8 mouse cellular contexts compared by ENCODE assay signal in genomic region chr3:152761116-152761515, GRCm38 (mm10). TPM values are rescaled to one million over a fixed set of nuclear protein-coding genes. Genes with fewer than 3 reads are reported as not detected.
DNase-seq lines count a peak whose midpoint lies in the region; ATAC-seq and TF ChIP-seq lines count a peak whose summit lies in the region.

No protein-coding gene starts in this region.

- H3K27ac ChIP-seq in liver, embryonic 11.5 days (ENCODE audit: low read depth, low read length) = no peak overlapping the region

- DNase-seq in adrenal gland, adult 2 months = peak; percentile 32
- no peak for DNase-seq in adrenal gland, postnatal 25 days
- peak; percentile 52 for DNase-seq in liver
- DNase-seq in liver, embryonic 11.5 days (ENCODE audit: low spot score) = no peak
- DNase-seq in c-Kit-positive CD71-positive TER-119-negative erythroid progenitor cells, embryonic 14.5 days (ENCODE audit: low read depth) = peak; percentile 59
- DNase-seq in hindlimb bud, embryonic 11.5 days (ENCODE audit: extremely low spot score, low read depth, low spot score) = peak; percentile 33
- DNase-seq in lung, adult 2 months = peak; percentile 37
- no peak for DNase-seq in ovary, postnatal 36 days (ENCODE audit: low spot score)

- H3K4me3 ChIP-seq in liver, embryonic 11.5 days (ENCODE audit: low read depth, low read length) = no peak overlapping the region
- no peak overlapping the region for H3K4me3 ChIP-seq in lung, adult 2 months (replicated peaks; ENCODE audit: extremely low read depth, low read depth, low read length)

- no peak for TF ChIP-seq CTCF in lung, adult 2 months (IDR thresholded peaks at IDR 0.05; ENCODE audit: insufficient read depth, low read length)

- 30% methylated on average over 7 of the region's 7 CpGs for WGBS in liver, embryonic 11.5 days
- WGBS in lung, adult 2 months = 21% methylated on average over 7 of the region's 7 CpGs

- no peaks in the 10 kb centered on the region for H3K36me3 ChIP-seq in liver, embryonic 11.5 days (ENCODE audit: control insufficient read depth, insufficient read depth, low read length)

- no peak for TF ChIP-seq POLR2A in lung, adult 2 months (IDR thresholded peaks at IDR 0.05; ENCODE audit: borderline replicate concordance, extremely low read depth, low read depth, low read length)

- peaks cover 58% of the 10 kb centered on the region for H3K4me1 ChIP-seq in liver, embryonic 11.5 days (replicated peaks; ENCODE audit: control insufficient read depth, insufficient read depth, low read length)
- H3K4me1 ChIP-seq in lung, adult 2 months (ENCODE audit: control insufficient read depth, insufficient read depth, low read length) = no peaks in the 10 kb centered on the region; the same call in 1 of the 2 replicates

- no peak overlapping the region for H3K4me2 ChIP-seq in liver, embryonic 11.5 days

- no peak for ATAC-seq in liver, embryonic 11.5 days (replicated peaks; ENCODE audit: low FRiP score)

- no peak overlapping the region for H3K9ac ChIP-seq in liver, embryonic 11.5 days (ENCODE audit: low read depth, low read length)

- H3K9me3 ChIP-seq in liver, embryonic 11.5 days (ENCODE audit: control insufficient read depth, low read length) = no peaks in the 10 kb centered on the region

- no peaks in the 10 kb centered on the region for H3K27me3 ChIP-seq in liver, embryonic 11.5 days (replicated peaks; ENCODE audit: control insufficient read depth, insufficient read depth, low read length)

RNA-seq across cellular contexts. Expression of gene Pigk, which starts 47.2 kb away (rescaled TPM):
- 10 to 100 TPM; 62.5 to 63.6 TPM for total RNA-seq in adrenal gland, adult 2 months (2021)
- polyA plus RNA-seq in adrenal gland, adult 2 months (2012; rRNA removed) = 11.8 and 18.8 TPM in 2 replicates
- total RNA-seq in adrenal gland, postnatal 25 days (2021) = 63.0 and 70.0 TPM in 2 replicates
- 40.2 and 44.2 TPM in 2 replicates for polyA plus RNA-seq in liver, embryonic 11.5 days (2014; fragmentation: Nextera tagmentation; extraction: Ambion mirVana)
- 7.6 and 12.2 TPM in 2 replicates for polyA plus RNA-seq in lung, adult 2 months (2012; rRNA removed)

Comparison
In these comparisons a context has a peak if more than half of its experiments do, and no peak if none do; other contexts are left out.
1. DNase-seq: peak in adrenal gland, adult 2 months (single experiment), liver (single experiment), c-Kit-positive CD71-positive TER-119-negative erythroid progenitor cells, embryonic 14.5 days (single experiment), hindlimb bud, embryonic 11.5 days (single experiment) and lung, adult 2 months (single experiment); none in adrenal gland, postnatal 25 days (single experiment), liver, embryonic 11.5 days (single experiment) and ovary, postnatal 36 days (single experiment).